In genomic region chr2:27474621-27475484, GRCm38 (mm10) we compare ENCODE assay signal across 8 mouse cellular contexts. TPM values are rescaled to one million over a fixed set of nuclear protein-coding genes. Genes with fewer than 3 reads are reported as not detected.
A peak's percentile ranks its signal among the peaks of the same experiment; 100 is the strongest.
DNase-seq lines count a peak whose midpoint lies in the region; ATAC-seq and TF ChIP-seq lines count a peak whose summit lies in the region.

No protein-coding gene starts in this region.

- TF ChIP-seq POLR2A in brain, embryonic 14.5 days (IDR thresholded peaks at IDR 0.05; ENCODE audit: borderline replicate concordance, extremely low read depth, insufficient read depth, insufficient read length, poor library complexity, severe bottlenecking): no peak

- WGBS in liver, embryonic 14.5 days (ENCODE audit: insufficient replicate concordance): under 1% methylated on average over 69 of the region's 84 CpGs
- under 1% methylated on average over 82 of the region's 84 CpGs for WGBS in neural tube, embryonic 15.5 days

- TF ChIP-seq CTCF in layer of hippocampus, adult 2 months (conservative IDR thresholded peaks at IDR 0.05): no peak
- TF ChIP-seq CTCF in brain, embryonic 14.5 days (IDR thresholded peaks at IDR 0.05; ENCODE audit: borderline replicate concordance, extremely low read depth, insufficient read depth, insufficient read length): no peak
- no peak for TF ChIP-seq CTCF in liver, embryonic 14.5 days (IDR thresholded peaks at IDR 0.05; ENCODE audit: low read depth)

- peak; percentile 14; the same call in 1 of the 2 replicates for ATAC-seq in liver, embryonic 14.5 days (ENCODE audit: insufficient read depth)
- ATAC-seq in neural tube, embryonic 15.5 days (ENCODE audit: low FRiP score): peak; percentile 51

- peaks cover 35 to 54% of the 10 kb centered on the region in 2 experiments for H3K4me1 ChIP-seq in liver, embryonic 14.5 days (replicated peaks; ENCODE audit: control insufficient read depth in 2 of 2, insufficient read depth in 2 of 2, low read length in 1 of 2)
- H3K4me1 ChIP-seq in neural tube, embryonic 15.5 days: peaks cover 58% of the 10 kb centered on the region

- no peak for DNase-seq in layer of hippocampus, adult 2 months (ENCODE audit: low spot score in 2 of 2)
- DNase-seq in layer of hippocampus, adult 9-11 months: no peak
- DNase-seq in brain, embryonic 14.5 days (ENCODE audit: low read depth): peak; percentile 61
- peak; percentile 63 for DNase-seq in gastrocnemius, postnatal 10 days
- peak; percentile 51 for DNase-seq in induced T-regulatory cell, adult 2 months (ENCODE audit: low read depth)
- DNase-seq in liver, embryonic 14.5 days (ENCODE audit: low read depth in 3 of 3, low spot score in 3 of 3): no peak
- DNase-seq in thymus, postnatal 36 days: peak; percentile 35 to 52

- H3K4me3 ChIP-seq in layer of hippocampus, adult 2 months: peak overlapping the region; percentile 66
- peak overlapping the region; percentile 84 for H3K4me3 ChIP-seq in liver, embryonic 14.5 days (ENCODE audit: insufficient read depth in 1 of 2, low read depth in 2 of 2, low read length in 2 of 2)
- peak overlapping the region; percentile 99 for H3K4me3 ChIP-seq in neural tube, embryonic 15.5 days (replicated peaks)

- no peak for TF ChIP-seq EP300 in liver, embryonic 14.5 days (IDR thresholded peaks at IDR 0.05; ENCODE audit: low read depth)

- H3K36me3 ChIP-seq in liver, embryonic 14.5 days (replicated peaks; ENCODE audit: control insufficient read depth, insufficient read depth, low read depth): no peaks in the 10 kb centered on the region
- no peaks in the 10 kb centered on the region for H3K36me3 ChIP-seq in neural tube, embryonic 15.5 days

- no peaks in the 10 kb centered on the region for H3K9me3 ChIP-seq in liver, embryonic 14.5 days (ENCODE audit: control insufficient read depth, low read length)
- no peaks in the 10 kb centered on the region for H3K9me3 ChIP-seq in neural tube, embryonic 15.5 days (replicated peaks)

- peak overlapping the region; percentile 88 for H3K27ac ChIP-seq in layer of hippocampus, adult 2 months
- H3K27ac ChIP-seq in liver, embryonic 14.5 days: peak overlapping the region; percentile 63
- H3K27ac ChIP-seq in neural tube, embryonic 15.5 days (replicated peaks): peak overlapping the region; percentile 95

- peak overlapping the region; percentile 79 for H3K9ac ChIP-seq in liver, embryonic 14.5 days (replicated peaks)
- H3K9ac ChIP-seq in neural tube, embryonic 15.5 days (replicated peaks): peak overlapping the region; percentile 96

- H3K27me3 ChIP-seq in liver, embryonic 14.5 days (ENCODE audit: control insufficient read depth, insufficient read depth, low read length): no peaks in the 10 kb centered on the region
- H3K27me3 ChIP-seq in neural tube, embryonic 15.5 days (replicated peaks): no peaks in the 10 kb centered on the region

- H3K4me2 ChIP-seq in liver, embryonic 14.5 days (ENCODE audit: low read depth): peak overlapping the region; percentile 73
- peak overlapping the region; percentile 95 for H3K4me2 ChIP-seq in neural tube, embryonic 15.5 days

RNA-seq across cellular contexts. Expression of gene Brd3, which starts 32.6 kb away (rescaled TPM):
- 10 to 100 TPM; 43.6 to 51.8 TPM for total RNA-seq in layer of hippocampus, adult 2 months (2021)
- 61.9 and 85.0 TPM in 2 replicates for polyA plus RNA-seq in brain, embryonic 14.5 days (2012; rRNA removed)
- 10 to 100 TPM; 52.3 to 53.6 TPM for total RNA-seq in gastrocnemius, postnatal 10 days (2021)
- 7.4 and 9.5 TPM in 2 replicates for polyA plus RNA-seq in liver, embryonic 14.5 days (2012; rRNA removed)
- polyA plus RNA-seq in liver, embryonic 14.5 days (2014; fragmentation: Nextera tagmentation; extraction: Ambion mirVana): 24.4 and 27.2 TPM in 2 replicates
- polyA plus RNA-seq in neural tube, embryonic 15.5 days (2015; fragmentation: Nextera tagmentation; extraction: Ambion mirVana): 98.6 and 99.7 TPM in 2 replicates

RNA-seq across cellular contexts. Expression of gene Brd3os, which starts 32.7 kb away (rescaled TPM):
- total RNA-seq in layer of hippocampus, adult 2 months (2021): 10 to 100 TPM; 23.6 to 24.5 TPM
- polyA plus RNA-seq in brain, embryonic 14.5 days (2012; rRNA removed): 31.5 and 33.8 TPM in 2 replicates
- total RNA-seq in gastrocnemius, postnatal 10 days (2021): 1 to 10 TPM in 1 of 2 experiments, under 1 TPM in 1; 0.94 to 1.6 TPM
- 0.29 and 0.39 TPM in 2 replicates for polyA plus RNA-seq in liver, embryonic 14.5 days (2012; rRNA removed)
- 0.33 and 0.44 TPM in 2 replicates for polyA plus RNA-seq in liver, embryonic 14.5 days (2014; fragmentation: Nextera tagmentation; extraction: Ambion mirVana)
- 40.4 and 45.0 TPM in 2 replicates for polyA plus RNA-seq in neural tube, embryonic 15.5 days (2015; fragmentation: Nextera tagmentation; extraction: Ambion mirVana)

RNA-seq across cellular contexts. Expression of gene Wdr5, which starts 40.1 kb away (rescaled TPM):
- total RNA-seq in layer of hippocampus, adult 2 months (2021): 10 to 100 TPM; 24.8 to 28.9 TPM
- polyA plus RNA-seq in brain, embryonic 14.5 days (2012; rRNA removed): 51.3 and 62.9 TPM in 2 replicates
- total RNA-seq in gastrocnemius, postnatal 10 days (2021): 10 to 100 TPM; 27.4 to 27.8 TPM
- polyA plus RNA-seq in liver, embryonic 14.5 days (2012; rRNA removed): 19.7 and 24.4 TPM in 2 replicates
- polyA plus RNA-seq in liver, embryonic 14.5 days (2014; fragmentation: Nextera tagmentation; extraction: Ambion mirVana): 23.6 and 27.4 TPM in 2 replicates
- polyA plus RNA-seq in neural tube, embryonic 15.5 days (2015; fragmentation: Nextera tagmentation; extraction: Ambion mirVana): 41.7 and 44.4 TPM in 2 replicates

RNA-seq across cellular contexts. Expression of gene Vav2, which starts 48.0 kb away (rescaled TPM):
- total RNA-seq in layer of hippocampus, adult 2 months (2021): 10 to 100 TPM; 10.9 to 11.0 TPM
- polyA plus RNA-seq in brain, embryonic 14.5 days (2012; rRNA removed): 52.9 and 55.0 TPM in 2 replicates
- 1 to 10 TPM; 5.6 to 8.9 TPM for total RNA-seq in gastrocnemius, postnatal 10 days (2021)
- polyA plus RNA-seq in liver, embryonic 14.5 days (2012; rRNA removed): 5.2 and 5.8 TPM in 2 replicates
- 2.8 and 3.0 TPM in 2 replicates for polyA plus RNA-seq in liver, embryonic 14.5 days (2014; fragmentation: Nextera tagmentation; extraction: Ambion mirVana)
- 12.4 and 15.5 TPM in 2 replicates for polyA plus RNA-seq in neural tube, embryonic 15.5 days (2015; fragmentation: Nextera tagmentation; extraction: Ambion mirVana)

Comparison
In these comparisons a context has a peak if more than half of its experiments do, and no peak if none do; other contexts are left out.
1. DNase-seq: peak in brain, embryonic 14.5 days (single experiment), gastrocnemius, postnatal 10 days (single experiment), induced T-regulatory cell, adult 2 months (single experiment) and thymus, postnatal 36 days (2 of 2); none in layer of hippocampus, adult 2 months (0 of 2), layer of hippocampus, adult 9-11 months (single experiment) and liver, embryonic 14.5 days (0 of 3).
2. RNA of gene Brd3os, which starts 32.7 kb away (polyA plus RNA-seq): 40.4 to 45.0 TPM in neural tube, embryonic 15.5 days and 31.5 to 33.8 TPM in brain, embryonic 14.5 days; 0.29 to 0.44 TPM in liver, embryonic 14.5 days; every median in the first group is over 10 times any median in the second.
3. Peak in every context shown above with its lines, with median percentiles within 50 percentile points of each other: H3K27ac ChIP-seq and H3K4me3 ChIP-seq.